Mouse (Mus musculus): ENCODE measurements at regions not wholly inside any gene's neighbourhood (a gene's known extent, or its start where the extent isn't known, plus 50 kb on each side); places are given as distances from the start of the nearest gene placed in this dataset.

DNA sequence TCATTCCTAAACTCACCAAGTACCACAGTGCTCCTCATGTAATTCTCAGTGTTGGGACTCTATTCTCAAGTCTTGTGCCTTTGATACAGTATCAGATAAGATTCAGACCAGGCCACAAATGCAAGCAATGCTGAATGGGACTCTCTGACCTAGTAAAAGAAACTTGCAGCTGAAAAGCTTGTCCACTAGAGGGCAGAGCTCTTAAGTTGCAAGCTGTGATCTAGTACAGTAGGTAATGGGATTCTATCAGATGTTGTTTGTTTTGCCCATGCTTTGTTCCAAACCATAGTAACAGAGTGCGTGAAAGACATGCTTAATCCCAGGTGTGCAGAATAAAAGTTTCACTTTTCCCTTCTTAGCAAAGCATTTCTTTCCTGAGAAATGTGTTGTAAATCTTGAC lies 383.2 kb upstream of the Chrm2 start:
- peak in 1 of 2 experiments; percentile 14 for DNase-seq

- DNase-seq: no peak
Measured at GRCm38 (mm10) chr6:36002090-36002489, 385.8 kb upstream of the Chrm2 start.

DNA sequence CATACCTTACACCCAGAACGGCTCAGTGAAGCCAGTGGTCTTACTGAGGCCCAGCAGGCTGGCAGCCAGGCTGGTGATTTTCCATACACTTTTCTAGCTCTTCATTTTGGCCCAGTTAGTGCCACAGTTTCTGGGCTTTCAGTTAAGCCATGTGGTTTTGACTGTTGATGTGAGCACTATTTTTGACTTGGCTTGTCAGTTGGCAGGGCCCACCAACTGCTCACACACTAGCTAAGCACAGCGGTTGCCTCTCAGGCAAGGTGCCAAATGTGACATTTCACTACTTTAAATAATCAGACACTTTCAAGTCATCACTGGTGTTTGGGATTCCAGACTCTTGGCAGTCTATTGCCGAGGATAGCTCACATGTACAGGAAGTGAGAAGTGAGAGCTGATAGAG lies 399.0 kb upstream of the Chrm2 start:
- no peak for DNase-seq

DNA sequence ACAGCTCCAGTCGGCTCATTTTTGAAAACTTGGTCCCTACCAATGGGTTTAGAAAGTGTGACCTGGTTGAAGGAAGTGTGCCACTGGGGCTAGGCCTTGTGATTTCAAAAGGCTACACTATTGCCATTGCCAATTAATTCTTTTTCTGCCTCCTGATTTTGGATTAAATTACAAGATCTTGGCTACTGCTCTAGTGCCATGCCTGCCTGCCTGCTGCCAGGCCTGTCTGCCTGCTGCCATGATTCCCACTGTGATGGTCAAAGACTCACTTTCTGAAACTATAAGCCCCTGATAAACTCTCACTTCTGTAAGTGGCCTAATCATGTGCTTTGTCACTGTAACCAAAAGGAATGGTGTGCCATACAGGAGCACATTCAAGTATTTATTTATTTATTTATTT lies 400.4 kb upstream of the Mtpn start:
- DNase-seq: no peak

DNA sequence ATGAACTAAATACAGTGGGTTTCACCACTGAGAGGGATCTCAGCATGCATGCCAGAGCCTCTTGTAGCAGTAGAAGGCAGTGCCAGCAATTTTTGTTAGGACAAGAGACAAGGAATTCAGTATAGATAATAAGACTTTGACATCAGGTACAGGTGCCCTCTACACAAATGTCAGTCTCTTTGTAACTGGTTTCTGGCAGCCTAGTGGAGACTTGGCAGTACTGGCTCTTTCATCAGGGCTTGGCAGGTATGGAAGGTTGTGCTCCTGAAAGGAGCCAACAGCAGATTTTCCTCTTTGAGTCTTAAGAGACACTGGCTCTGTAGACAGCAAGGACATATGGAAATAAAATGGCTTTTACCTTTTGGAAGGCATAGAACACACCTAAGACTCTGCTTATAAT lies 384.5 kb upstream of the Mtpn start:
- DNase-seq: no peak

- no peak for DNase-seq
Measured at GRCm38 (mm10) chr6:35897990-35898389, 358.3 kb upstream of the Mtpn start.

- no peak for DNase-seq
Measured at GRCm38 (mm10) chr6:35895692-35896091, 356.0 kb upstream of the Mtpn start.

DNA sequence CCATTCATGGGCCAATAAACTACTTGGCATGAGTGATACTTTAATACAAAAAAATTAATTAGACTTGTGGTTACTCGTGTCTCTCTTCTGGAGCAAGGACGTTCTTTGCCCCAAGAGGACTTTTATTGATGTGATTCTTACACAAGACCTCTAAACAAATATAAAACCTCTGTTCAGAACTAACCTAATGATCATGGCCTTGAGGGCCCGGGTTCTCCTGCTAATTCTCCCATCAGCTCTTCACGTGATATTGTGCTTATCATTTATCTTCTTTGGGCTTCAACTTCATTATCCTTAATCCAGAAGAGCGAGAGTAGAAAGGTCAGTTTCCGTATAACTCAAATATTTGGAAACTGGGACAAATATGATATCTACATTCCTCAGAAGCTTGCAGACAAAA lies 335.0 kb upstream of the Mtpn start:
- no peak for DNase-seq

GRCm38 (mm10) chr6:35871388-35871787 lies 331.7 kb upstream of the Mtpn start:
- peak in 1 of 2 experiments; percentile 1 for DNase-seq

DNA sequence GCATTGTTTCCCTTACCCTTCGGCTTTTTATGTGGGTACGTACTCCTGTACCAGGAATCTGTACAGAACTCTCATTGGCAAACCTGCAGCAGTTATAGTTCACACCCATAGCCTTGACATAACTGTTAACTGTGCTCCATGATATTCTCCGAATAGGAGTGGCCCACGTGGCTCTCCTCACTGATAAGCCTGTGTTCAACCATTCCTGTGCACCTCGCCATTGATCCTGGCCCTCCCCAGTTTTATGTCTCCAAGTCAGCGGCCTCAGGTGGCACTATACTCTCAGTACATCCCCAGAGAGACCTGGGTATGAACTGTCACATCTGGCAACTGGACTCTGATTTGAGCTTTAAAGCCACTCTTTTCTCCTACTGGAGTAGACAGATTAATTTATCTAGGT lies 324.5 kb upstream of the Mtpn start:
- DNase-seq: no peak

GRCm38 (mm10) chr6:35853993-35854392 lies 314.3 kb upstream of the Mtpn start:
- no peak for DNase-seq

DNA sequence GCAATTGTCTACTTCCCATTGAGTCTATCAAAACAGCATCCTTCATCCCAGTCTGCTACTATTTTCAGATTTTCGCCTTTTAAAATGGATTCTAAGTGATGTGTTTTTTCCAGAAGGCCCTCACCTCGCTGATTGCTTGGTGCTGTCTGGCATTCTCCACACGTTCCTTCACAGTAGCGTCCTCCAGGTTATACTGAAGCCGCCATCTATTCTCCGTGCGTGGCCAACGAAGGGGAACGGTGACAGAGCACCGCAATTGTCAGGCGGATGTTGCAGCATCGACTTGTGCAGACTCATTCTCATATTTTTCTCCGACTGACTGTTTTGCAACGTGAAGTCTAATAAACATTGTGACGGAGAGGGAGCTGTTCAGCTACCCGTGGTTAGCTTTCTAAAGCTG lies 277.0 kb upstream of the Mtpn start:
- DNase-seq: no peak

DNA sequence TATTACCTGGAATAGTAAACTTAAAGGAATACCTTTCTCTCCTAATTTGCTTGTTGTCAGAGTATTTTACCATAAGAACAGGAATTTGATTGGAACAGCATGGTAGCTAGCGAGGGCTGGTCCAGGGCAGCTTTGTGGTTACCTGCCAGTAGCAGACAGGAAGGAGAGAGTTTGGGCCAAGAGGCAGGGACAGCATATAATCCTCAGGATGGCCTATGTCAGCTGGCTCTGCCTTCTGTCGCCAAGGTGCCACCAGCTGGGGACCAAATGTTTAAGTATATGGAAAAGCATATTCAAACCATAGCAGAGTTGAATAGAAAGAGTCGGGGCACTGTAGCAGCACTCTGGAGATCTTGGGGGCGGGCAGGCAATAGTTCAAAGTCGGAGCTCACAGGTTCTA lies 274.8 kb upstream of the Mtpn start:
- no peak for DNase-seq

DNA sequence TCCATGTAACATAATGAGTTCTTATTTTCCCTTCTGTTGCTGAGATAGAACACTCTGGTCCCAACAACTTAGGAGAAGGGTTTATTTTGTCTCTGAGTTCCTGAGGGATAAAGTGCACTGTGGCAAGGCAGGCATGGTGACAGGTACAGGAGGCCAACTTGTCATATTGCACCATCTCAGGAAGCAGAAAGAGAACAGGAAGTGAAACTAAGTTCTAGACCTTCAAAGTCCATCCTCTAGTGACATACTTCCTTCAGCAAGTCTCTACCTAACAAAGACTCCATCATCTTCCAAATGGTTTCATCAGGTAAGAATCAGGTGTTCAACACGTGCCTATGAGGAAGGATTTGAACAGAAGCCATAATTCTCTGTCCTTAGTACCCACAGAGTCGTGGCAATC lies 266.1 kb upstream of the Mtpn start:
- no peak for DNase-seq

DNA sequence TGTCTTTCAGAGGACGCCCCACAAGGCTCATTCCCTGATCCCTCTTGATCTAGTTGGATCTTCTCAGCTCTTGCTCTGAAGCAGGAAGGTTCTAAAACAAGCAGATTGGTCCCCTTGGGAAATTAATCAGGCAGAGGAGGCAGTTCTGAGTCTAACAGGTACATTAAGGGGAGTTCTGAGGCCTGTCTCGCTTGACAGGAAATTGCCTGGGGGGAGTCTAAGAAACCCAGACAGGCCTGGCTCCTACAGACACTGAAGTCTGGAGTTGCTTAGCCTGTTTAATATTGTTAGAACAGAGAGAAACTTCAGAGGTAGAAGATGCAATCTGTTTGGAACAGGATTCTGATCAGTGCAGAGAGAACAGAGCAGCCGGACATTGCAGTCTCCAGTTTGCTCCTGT lies 264.4 kb upstream of the Mtpn start:
- DNase-seq: no peak

DNA sequence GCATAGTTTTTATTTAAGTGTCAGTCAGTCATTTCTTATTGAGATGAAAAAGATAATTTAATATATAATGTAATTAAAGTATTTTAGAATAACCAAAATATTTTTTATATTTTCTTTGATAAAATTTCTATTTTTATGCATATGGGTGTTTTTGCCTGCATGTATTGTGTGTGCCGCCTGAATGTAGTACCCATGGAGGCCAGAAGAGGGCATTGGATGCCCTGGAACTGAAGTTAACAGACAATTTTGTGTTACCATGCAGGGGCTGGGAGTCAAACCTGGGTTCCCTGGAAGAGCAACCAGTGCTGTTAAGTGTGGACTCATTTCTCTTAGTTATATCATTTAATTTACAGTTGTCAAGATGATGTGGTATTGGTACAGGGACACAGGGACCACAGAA lies 240.0 kb upstream of the Mtpn start:
- no peak for DNase-seq

- DNase-seq: no peak
Measured at GRCm38 (mm10) chr6:35770907-35771306, 231.2 kb upstream of the Mtpn start.

DNA sequence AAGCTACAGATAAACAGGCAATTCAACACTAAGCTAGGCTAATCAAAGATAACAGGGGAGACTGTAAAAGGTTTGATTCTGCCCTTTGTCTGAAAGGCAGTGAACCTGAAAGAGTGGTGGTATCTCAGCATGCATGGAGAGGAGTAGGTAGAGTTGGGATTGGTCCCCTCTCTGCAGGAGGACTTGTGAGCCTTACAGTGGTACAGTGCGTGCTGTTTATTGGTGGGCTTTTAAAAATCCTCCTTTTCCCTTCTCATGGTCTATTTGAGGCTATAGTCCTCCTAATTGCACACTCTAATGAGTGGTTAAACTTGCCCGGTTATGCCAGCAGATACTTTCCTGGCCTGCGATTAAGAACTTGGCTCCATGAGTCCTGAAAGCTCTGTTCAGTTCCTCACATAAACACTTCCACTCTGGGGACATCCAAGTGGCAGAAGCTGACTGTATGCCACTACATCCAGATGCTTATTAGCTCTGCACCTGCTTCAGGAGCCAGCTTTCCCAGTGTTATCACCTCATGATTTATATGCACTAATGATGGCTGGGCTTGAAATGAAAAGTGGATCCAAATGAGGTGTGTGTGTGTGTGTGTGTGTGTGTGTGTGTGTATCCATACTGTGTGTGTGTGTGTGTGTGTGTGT lies 220.0 kb upstream of the Mtpn start:
- no peak for DNase-seq

GRCm38 (mm10) chr6:35746034-35746433 lies 206.3 kb upstream of the Mtpn start:
- DNase-seq: no peak

GRCm38 (mm10) chr6:35705587-35705986 lies 165.9 kb upstream of the Mtpn start:
- no peak for DNase-seq

- no peak for DNase-seq
Measured at GRCm38 (mm10) chr6:35667062-35667461, 127.4 kb upstream of the Mtpn start.

- no peak for DNase-seq
Measured at GRCm38 (mm10) chr6:35651401-35651800, 111.7 kb upstream of the Mtpn start.

- no peak for DNase-seq
Measured at GRCm38 (mm10) chr6:35645210-35645609, 105.5 kb upstream of the Mtpn start.

- DNase-seq: no peak
Measured at GRCm38 (mm10) chr6:35640672-35641071, 101.0 kb upstream of the Mtpn start.

GRCm38 (mm10) chr6:35608336-35608735 lies 68.6 kb upstream of the Mtpn start:
- DNase-seq: no peak

DNA sequence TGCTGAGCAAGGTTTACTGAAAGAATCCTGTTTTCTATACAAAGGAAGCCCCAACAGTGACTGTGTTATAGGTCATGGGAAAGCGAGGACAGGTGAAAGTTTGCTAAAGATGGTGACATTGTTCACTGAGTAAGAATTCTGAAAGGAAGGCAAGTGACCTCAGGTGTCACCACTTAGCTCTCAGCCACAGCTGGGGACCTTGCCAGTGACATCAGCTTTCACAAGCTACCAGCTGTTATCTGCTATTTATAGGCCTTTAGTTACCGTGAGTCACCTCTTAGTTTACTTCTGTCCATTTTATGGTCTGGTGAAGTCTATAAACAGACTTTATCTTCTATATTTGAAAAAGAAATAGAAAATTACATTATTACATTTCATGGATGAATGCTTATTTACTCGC lies 65.4 kb upstream of the Mtpn start:
- DNase-seq: no peak
